Mouse (Mus musculus): Measurements from ENCODE around the gene 4930519P11Rik.

GRCm38 (mm10) chr2:154659070-154659469, 45.8 kb upstream of the 4930519P11Rik start:
- no peak for TF ChIP-seq CTCF (IDR thresholded peaks at IDR 0.05; ENCODE audit: borderline replicate concordance, insufficient read depth, low read length)
- TF ChIP-seq POLR2A (IDR thresholded peaks at IDR 0.05; ENCODE audit: low read depth, low read length): no peak
